Mouse (Mus musculus) MEL (cell line): Measurements from ENCODE around the gene Kdm7a. TPM values are rescaled to one million over a fixed set of nuclear protein-coding genes. Genes with fewer than 3 reads are reported as not detected.

ENCODE experiments used
- DNase-seq: peaks from one replicate; pipeline ENCODE4 v3.0.0; 2011; ENCODE audit warnings: low read depth, low spot score
- H3K27ac ChIP-seq: 2 replicates; pipeline ENCODE4 v1.5.1; 2012; ENCODE audit warnings: low read depth, mild to moderate bottlenecking, control low read depth, low read length, moderate library complexity; ENCODE audit not compliant: control insufficient read depth
- H3K27me3 ChIP-seq, 2 experiments: fragments of 150-350 bp in 1 of 2; sonication (generic) in 1 of 2; 2 replicates each; pipeline ENCODE4 v1.6.1; 2012; ENCODE audit warnings: low read length in 2 of 2, mild to moderate bottlenecking in 2 of 2, improper control_type of control experiment in 1 of 2, moderate library complexity in 1 of 2; ENCODE audit not compliant: insufficient read depth in 2 of 2, control insufficient read depth in 1 of 2
- H3K36me3 ChIP-seq, 2 experiments: 2 replicates each; pipeline ENCODE4 v1.6.1; 2012 to 2014; ENCODE audit warnings: low read length in 2 of 2, improper control_type of control experiment in 1 of 2, inconsistent platforms in 1 of 2, mild to moderate bottlenecking in 1 of 2; ENCODE audit not compliant: insufficient read depth in 2 of 2, control insufficient read depth in 1 of 2
- H3K4me1 ChIP-seq, 2 experiments: fragments of 150-350 bp in 1 of 2; sonication (generic) in 1 of 2; 2 replicates each; pipeline ENCODE4 v1.6.1; 2012; ENCODE audit warnings: low read length in 2 of 2, improper control_type of control experiment in 1 of 2, mild to moderate bottlenecking in 1 of 2; ENCODE audit not compliant: insufficient read depth in 2 of 2, control insufficient read depth in 1 of 2
- H3K4me3 ChIP-seq, 2 experiments: fragments of 150-350 bp in 1 of 2; sonication (generic) in 1 of 2; 2 replicates each; pipeline ENCODE4 v1.5.1; 2012; ENCODE audit warnings: low read depth in 2 of 2, low read length in 2 of 2, mild to moderate bottlenecking in 2 of 2, moderate library complexity in 2 of 2, control low read depth in 1 of 2, improper control_type of control experiment in 1 of 2; ENCODE audit not compliant: control insufficient read depth in 1 of 2, insufficient read depth in 1 of 2
- H3K79me2 ChIP-seq: 2 replicates; pipeline ENCODE4 v1.6.1; 2012; ENCODE audit warnings: mild to moderate bottlenecking, low read length, moderate library complexity; ENCODE audit not compliant: control insufficient read depth, poor library complexity, insufficient read depth
- H3K9ac ChIP-seq: 2 replicates; pipeline ENCODE4 v1.6.1; 2012; ENCODE audit warnings: low read depth, mild to moderate bottlenecking, control low read depth, low read length, moderate library complexity; ENCODE audit not compliant: control insufficient read depth, poor library complexity, severe bottlenecking
- H3K9me3 ChIP-seq: fragments of 150-350 bp; sonication (generic); replicated peaks from 2 replicates; pipeline ENCODE4 v1.6.1; 2012; ENCODE audit warnings: mild to moderate bottlenecking, low read length, improper control_type of control experiment, moderate library complexity; ENCODE audit not compliant: insufficient read depth
- EP300 ChIP-seq, 2 experiments: IDR thresholded peaks; 2 replicates each; pipeline ENCODE4 v1.6.1; 2011; ENCODE audit warnings: improper control_type of control experiment in 2 of 2, low read length in 2 of 2, low read depth in 1 of 2, mild to moderate bottlenecking in 1 of 2
- ETS1 ChIP-seq: IDR thresholded peaks from 2 replicates; pipeline ENCODE4 v1.6.1; 2012; ENCODE audit warnings: low read depth, mild to moderate bottlenecking, inconsistent platforms, low read length, improper control_type of control experiment, moderate library complexity
- MAFK ChIP-seq: IDR thresholded peaks from 2 replicates; pipeline ENCODE4 v1.6.1; 2011; ENCODE audit warnings: low read depth, mild to moderate bottlenecking, low read length, improper control_type of control experiment, borderline replicate concordance
- MAX ChIP-seq: IDR thresholded peaks from 2 replicates; pipeline ENCODE4 v1.6.1; 2011; ENCODE audit warnings: low read length, improper control_type of control experiment
- MYB ChIP-seq: IDR thresholded peaks from 2 replicates; pipeline ENCODE4 v1.6.1; 2011; ENCODE audit warnings: mild to moderate bottlenecking, low read depth, low read length, improper control_type of control experiment
- RAD21 ChIP-seq: IDR thresholded peaks from 2 replicates; pipeline ENCODE4 v1.6.1; 2011; ENCODE audit warnings: mild to moderate bottlenecking, low read depth, low read length, improper control_type of control experiment
- polyA plus RNA-seq, 2 experiments: library from polyadenylated mRNA; stranded (reverse) in 1 of 2; unstranded in 1 of 2; fragments of >175 nt in 1 of 2; fragments of >200 nt in 1 of 2; gene quantifications; 2 replicates each; pipeline versions ENCODE4 v1.2.1 to v1.2.4; 2012; ENCODE audit warnings: low replicate concordance in 2 of 2, low read depth in 1 of 2; ENCODE audit not compliant: insufficient read length in 2 of 2, insufficient read depth in 1 of 2, missing spikeins in 1 of 2
- total RNA-seq: library from RNA; depleted of rRNA; stranded (reverse); fragments of 300-350 nt; gene quantifications from 2 replicates; pipeline ENCODE4 v1.2.3, GENCODE M21; 2012

Kdm7a gene
- total and polyA plus RNA-seq, 3 experiments = 1.7 to 2.5 TPM; not detected in 1

DNA sequence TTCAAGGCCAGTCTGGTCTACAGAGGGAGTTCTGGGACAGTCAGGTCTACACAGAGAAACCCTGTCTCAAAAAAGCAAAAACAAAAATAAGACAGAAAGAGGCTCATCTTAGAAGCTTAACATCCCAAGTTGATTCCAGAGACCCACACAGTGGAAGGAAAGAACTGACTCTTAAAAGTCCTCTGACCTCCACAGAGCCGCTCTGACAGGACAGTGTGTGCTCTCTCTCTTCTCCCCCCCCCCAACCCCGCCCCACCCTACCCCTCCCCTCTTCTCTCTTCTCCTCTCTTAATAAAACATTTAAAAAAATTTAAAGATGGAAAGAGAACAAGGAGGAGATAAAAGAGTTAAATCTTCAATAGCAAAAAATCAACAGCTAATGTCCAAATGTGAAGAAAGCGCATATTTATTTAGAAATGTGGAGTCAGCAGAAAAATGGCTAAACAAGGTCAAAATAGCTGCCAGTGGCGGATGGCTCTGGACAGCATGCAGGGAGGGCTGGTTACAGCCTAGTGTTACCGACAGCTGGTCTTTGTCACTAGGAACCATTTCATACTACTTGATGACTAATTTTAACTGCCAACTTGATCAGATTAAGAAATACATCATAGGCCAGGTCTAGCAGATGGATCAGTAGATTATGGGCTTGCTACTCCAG lies 8.5 kb upstream of the Kdm7a start:
- H3K36me3 ChIP-seq = no peaks in the 10 kb centered on the region
- peak; percentile 12; the same call in 1 of the 2 replicates for TF ChIP-seq MAFK
- no peak for TF ChIP-seq RAD21
- no peaks in the 10 kb centered on the region for H3K9me3 ChIP-seq

DNA sequence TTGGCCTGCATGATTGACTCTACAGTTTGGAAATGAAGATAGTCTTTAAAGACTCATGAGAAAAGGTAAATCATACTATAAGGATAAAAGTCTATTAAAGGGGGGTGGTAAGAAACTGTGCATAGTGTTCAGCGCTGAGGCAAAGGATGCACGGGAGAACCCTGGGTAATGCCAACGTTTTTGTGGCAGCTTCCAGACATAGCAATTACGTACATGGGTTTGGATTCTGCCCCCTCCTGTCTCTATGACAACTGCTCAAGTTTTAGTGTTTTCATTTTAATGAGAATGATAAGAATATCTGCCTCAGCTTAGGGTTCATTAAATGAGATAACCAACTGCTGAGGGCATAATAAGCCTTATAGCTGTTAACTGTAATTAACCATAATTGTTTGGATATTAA lies 3.1 kb upstream of the Kdm7a start:
- no peaks in the 10 kb centered on the region for H3K4me1 ChIP-seq
- DNase-seq = no peak
- no peak overlapping the region for H3K27ac ChIP-seq
- H3K36me3 ChIP-seq = no peaks in the 10 kb centered on the region
- H3K79me2 ChIP-seq = peaks cover 7% of the 10 kb centered on the region; the same call in 1 of the 2 replicates
- H3K9ac ChIP-seq = no peak overlapping the region
- H3K4me3 ChIP-seq = no peak overlapping the region
- no peaks in the 10 kb centered on the region for H3K9me3 ChIP-seq
- no peaks in the 10 kb centered on the region for H3K27me3 ChIP-seq
- TF ChIP-seq EP300 (IDR thresholded peaks at IDR 0.05; ENCODE audit: low read depth in 1 of 2, low read length in 2 of 2) (peak; percentile 20 to 36; a peak in 1 of 4 replicates), ETS1 (no peak), MYB (peak; percentile 41; the same call in 1 of the 2 replicates)
- TF ChIP-seq, all 39 proteins: peak for 2

More for the DNA sequence above, 8.5 kb upstream of the Kdm7a start:
- no peak overlapping the region for H3K27ac ChIP-seq
- no peak overlapping the region for H3K4me3 ChIP-seq
- no peaks in the 10 kb centered on the region; a peak in 1 of 4 replicates for H3K27me3 ChIP-seq
- no peak overlapping the region for H3K9ac ChIP-seq
- H3K79me2 ChIP-seq = no peaks in the 10 kb centered on the region
- H3K4me1 ChIP-seq = no peaks in the 10 kb centered on the region
- DNase-seq = no peak

DNA sequence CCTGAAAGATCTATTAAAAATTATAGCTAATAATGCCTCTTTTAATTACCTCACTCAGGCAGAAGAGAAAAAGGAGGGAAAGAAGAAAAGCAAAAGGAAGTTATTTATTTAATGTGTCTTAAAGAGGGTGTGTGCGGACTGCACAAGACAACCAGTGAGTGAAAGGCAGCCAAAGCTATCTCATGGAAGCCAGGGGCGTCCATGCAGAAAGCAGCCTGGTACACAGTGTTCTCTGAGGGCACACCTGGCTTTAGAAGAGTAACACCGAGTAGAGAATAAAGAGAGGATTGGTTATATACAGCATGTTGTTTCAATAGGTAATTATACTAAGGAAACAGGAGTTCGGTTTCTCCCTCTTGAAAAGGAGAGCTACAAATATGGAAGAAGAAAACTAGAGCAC lies 1.6 kb upstream of the Kdm7a start:
- Histone ChIP-seq H3K79me2 (peaks cover 7% of the 10 kb centered on the region; the same call in 1 of the 2 replicates), H3K36me3 (peaks cover 0 to 11% of the 10 kb centered on the region in 2 experiments; a peak in 2 of 4 replicates), H3K4me3 (no peak overlapping the region), H3K27ac (no peak overlapping the region), H3K9me3 (no peaks in the 10 kb centered on the region), H3K4me1 (peaks cover 10 to 11% of the 10 kb centered on the region in 2 experiments), H3K27me3 (no peaks in the 10 kb centered on the region), H3K9ac (no peak overlapping the region)
- no peak for TF ChIP-seq MAX
- no peak for DNase-seq
